Mouse (Mus musculus) megakaryocyte progenitor cell, adult 5-6 weeks (primary cell): Measurements from ENCODE around the gene Vmn1r195. TPM values are rescaled to one million over a fixed set of nuclear protein-coding genes. Genes with fewer than 3 reads are reported as not detected.
"Not testable (repeated sequence)": the region's sequence is repeated elsewhere in the genome, so short reads cannot be mapped to it uniquely, and the experiment has no call there.

Experiments
- ATAC-seq: replicated peaks from 2 replicates; pipeline ENCODE4 v1.8.0; 2016; ENCODE audit warnings: mild to moderate bottlenecking, moderate TSS enrichment, inconsistent platforms; ENCODE audit not compliant: poor library complexity
- total RNA-seq, 2 experiments: library from RNA; stranded (forward) in 1 of 2; stranded (reverse) in 1 of 2; fragments of 157-497, 149-512 nt in 1 of 2; fragments of 200-1000 nt in 1 of 2; gene quantifications; 2 replicates each; pipeline versions ENCODE4 v1.2.3 to v1.2.4; 2015 to 2017

Gene Vmn1r195
- total RNA-seq (2015) (not detected in 2 replicates), total RNA-seq (2017) (not detected in 2 replicates)

DNA sequence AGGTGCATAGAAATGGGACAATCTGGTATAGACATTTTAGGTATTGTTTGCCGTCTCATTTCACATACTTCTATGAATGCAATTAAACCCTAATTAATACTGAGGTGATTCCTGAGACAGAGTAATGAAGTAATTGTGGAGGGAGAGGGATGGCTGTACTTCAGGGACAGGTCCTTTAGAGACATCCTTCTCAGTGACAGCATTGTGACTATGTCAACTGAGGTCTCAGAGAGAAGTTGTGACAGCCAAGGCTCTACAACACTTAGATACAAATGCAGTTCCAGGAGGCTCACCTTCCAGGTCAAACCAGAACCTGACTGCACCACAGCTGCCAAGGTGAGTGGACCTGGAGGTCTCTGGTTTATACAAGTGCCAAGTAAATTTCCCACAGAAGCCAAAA lies at the start of gene Vmn1r195:
Vmn1r195 (plus strand) TSS at position 301 of the 400 bp plus-strand sequence.
- ATAC-seq = not testable (repeated sequence)

DNA sequence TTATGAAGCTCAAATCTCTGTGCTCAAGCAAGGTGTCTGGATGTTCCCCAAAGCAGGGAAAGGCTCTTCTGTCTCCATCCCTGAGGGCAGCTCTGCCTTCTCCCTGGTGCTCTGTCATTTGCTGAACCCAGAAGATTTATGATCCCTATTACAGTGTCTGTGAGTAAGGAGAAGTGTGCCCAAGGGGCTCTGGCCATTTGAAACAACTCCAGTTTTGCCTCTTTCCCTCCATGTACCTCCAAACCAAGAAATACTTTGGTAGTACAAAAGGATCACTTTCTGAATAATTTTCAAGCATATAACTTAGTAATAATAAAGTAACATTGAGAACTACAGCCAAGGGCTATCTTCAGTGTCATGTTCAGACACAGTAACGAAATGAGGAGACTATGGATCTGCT lies 47.3 kb upstream of the Vmn1r195 start, which contains the start of gene Vmn1r193:
Vmn1r193 (minus strand) TSS at position 101 of the 400 bp plus-strand sequence.
- not testable (repeated sequence) for ATAC-seq

DNA sequence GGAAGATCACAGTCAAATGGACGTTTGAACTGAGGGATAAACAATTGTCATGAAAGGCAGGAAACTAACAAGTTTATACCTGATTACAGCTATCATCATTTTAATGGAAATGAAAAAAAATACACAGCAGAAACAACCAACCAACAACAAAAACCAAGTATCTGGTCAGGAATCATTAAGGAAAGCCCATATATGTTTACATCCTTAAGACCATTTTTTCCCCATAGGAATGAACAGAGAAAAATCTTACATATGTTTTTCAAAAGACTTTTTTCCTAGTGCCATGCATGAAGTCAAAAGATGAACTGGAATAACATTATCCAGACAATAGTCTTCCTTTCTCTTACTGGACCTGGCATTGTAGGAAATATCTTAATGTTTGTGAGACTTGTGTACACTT lies 26.4 kb upstream of the Vmn1r195 start, which contains the start of gene Vmn1r194:
Vmn1r194 (plus strand) TSS at position 301 of the 400 bp plus-strand sequence.
- no peak for ATAC-seq

DNA sequence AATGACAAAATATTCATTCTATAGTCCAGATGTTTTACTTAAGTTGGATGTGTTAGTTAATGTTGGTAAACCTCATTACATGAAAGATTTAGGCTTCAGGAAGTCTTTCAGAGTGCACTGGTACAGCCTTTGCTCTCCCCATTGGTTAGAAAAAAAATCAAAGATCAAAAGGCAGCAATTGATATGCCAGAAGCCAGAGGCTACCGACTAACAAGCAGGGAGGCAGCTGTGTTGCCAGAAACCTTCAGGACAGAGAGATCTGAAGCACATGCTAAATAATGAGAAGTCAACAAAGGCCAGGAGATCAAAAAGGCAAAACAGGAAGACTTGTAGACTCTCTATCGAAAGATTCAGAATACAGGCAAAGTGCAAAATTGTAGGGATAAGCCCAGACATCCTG lies 1.4 kb downstream of the Vmn1r195 start:
- ATAC-seq = no peak

DNA sequence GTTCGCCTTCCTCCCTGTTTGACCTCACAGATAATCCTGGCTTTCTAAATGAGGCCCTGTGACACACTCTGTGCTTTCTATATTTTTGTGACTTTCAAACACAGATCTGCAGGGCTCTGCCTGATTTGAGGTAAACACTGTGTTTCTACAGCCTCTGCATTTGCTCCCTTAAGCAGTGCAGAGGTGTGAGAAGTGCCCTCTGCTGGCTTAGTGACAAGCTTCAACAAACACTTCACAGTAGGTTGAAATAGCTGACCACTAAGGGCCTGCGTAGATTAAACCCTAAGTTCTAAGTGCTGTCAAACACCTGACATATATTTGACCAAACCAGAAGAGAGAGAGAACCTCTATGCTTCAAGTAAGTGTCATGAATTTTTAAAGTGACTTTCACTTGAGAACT lies 14.3 kb downstream of the Vmn1r195 start:
- no peak for ATAC-seq

DNA sequence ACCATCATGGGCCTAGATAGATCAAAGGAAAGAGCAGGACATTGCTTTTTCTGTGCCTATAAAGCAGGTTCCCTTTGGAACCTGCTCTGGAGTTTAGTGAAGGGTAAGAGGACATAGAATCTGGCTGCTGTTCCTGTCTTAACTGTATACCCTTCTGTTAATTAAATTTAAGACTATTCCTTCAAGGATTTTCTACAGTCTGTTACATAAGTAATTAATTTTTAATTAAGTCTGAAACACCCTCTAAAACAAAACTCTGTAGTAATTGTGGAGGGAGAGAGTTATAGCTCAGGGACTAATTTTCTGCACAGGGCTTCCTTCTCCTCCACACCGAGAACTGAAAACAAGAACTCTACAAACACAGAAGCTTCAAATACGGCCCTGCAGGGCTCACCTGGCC lies 19.3 kb downstream of the Vmn1r195 start, which contains the start of gene Vmn1r196:
Vmn1r196 (plus strand) TSS at position 301 of the 400 bp plus-strand sequence.
- ATAC-seq = no peak

DNA sequence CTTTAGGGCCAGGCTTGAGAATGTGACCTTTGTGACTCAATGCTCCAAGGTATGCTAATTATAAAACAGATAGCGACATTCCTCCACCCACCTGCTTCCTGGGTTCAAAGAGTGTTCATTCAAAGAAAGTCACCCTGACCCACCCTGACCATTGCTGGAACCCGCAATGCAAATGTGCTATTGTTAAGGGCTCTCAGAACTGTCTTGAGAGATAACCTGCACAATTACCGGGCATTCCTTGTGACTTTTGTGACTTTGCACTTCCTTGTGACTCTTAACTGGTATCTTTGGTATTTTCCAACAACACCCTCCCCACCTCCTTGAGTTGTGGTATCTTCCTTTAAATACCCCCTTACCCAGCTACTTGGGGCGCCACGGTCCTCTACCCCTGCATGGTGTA lies 37.8 kb downstream of the Vmn1r195 start:
- ATAC-seq = not testable (repeated sequence)

DNA sequence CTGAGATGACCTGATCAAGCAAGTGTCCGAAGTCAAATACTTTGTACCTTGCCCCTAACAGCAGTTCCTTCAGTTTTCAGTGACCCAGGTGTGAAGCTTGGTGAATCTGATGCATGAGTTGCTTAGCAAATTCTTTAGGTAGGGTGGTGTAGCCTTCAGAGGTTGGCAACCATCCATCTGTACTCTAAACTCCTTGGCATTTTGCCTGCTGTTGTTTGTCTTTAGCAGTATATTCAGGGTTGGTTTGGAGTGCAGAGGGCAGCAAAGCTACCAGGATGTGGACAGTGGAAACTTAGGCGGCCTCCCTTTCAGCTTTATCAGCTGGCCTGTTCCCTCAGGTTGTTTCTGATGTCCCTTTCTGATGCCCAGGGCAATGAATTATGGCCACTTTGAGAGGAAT lies 45.0 kb downstream of the Vmn1r195 start:
- no peak for ATAC-seq

DNA sequence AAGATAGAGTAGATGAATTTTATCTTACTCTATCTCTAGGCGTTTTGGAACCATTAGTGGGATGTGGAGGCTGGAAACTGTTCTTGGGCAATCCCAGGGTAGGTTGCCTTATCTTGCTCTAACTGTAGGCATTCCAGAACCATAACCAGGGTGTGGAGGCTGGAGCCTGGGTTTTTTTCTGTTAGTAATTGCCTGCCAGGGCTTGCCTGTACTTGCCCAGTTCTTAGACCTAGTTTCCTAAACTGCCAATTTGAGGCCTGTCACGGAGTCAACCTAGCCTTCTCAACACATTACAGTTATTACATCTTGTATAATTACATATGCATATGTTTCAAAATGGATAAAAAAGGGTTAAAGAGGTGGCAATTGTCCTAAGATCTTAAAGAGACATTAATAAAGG lies 47.0 kb downstream of the Vmn1r195 start:
- ATAC-seq = no peak

DNA sequence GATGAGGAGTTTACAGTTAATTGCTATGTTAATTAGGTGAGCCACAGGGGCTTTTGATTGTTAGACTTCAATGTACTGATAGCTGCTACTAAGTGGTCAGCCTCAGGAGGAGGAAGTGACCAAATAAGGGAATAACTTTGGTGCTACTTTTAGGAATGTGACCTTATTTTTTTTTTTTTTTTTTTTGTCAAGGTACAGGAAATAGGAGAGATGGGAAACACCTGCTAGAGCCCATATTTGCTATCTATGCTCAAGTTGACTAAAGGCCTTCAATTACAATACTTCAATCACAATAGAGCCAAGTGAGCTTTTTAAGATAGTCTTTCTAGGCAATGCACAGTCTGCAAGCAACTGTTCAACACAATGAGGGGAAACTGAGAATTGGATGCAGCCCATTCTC lies 49.8 kb downstream of the Vmn1r195 start:
- no peak for ATAC-seq

DNA sequence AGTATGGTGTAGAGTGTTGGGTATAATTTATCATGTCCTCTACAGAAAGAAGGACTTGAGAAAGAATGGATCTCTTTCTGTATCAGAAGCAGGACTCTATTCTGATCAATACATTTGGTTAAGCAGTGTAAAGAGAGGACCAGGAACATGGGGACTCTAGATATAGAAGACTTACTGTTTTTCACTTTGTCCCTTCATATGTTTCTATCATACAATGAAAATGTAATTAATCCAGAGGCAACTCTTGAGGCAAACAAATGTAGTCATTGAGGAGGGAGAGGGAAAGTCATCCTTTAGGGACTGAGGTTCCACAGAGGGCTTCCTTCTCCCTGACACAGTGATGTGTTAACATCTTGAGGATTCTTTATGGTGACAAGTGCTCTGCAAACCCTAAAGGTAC lies 54.0 kb downstream of the Vmn1r195 start, which contains the start of gene Vmn1r197:
Vmn1r197 (plus strand) TSS at position 301 of the 400 bp plus-strand sequence.
- ATAC-seq = no peak

Other genes starting within 250 kb of the Vmn1r195 start
- gene Hist1h2ah, start 235.0 kb upstream of the Vmn1r195 start, total RNA-seq (2015) = 1.9 and 2.2 TPM in 2 replicates
- gene Hist1h2ah, start 235.0 kb upstream of the Vmn1r195 start, total RNA-seq (2017) = 923 and 1,838 TPM in 2 replicates
- 65.4 and 83.1 TPM in 2 replicates for gene Hist1h2bk, start 234.7 kb upstream of the Vmn1r195 start, total RNA-seq (2015)
- 1,827 and 2,239 TPM in 2 replicates for gene Hist1h2bk, start 234.7 kb upstream of the Vmn1r195 start, total RNA-seq (2017)
- 38.4 and 42.3 TPM in 2 replicates for gene Hist1h4i, start 229.2 kb upstream of the Vmn1r195 start, total RNA-seq (2015)
- 83.0 and 89.0 TPM in 2 replicates for gene Hist1h4i, start 229.2 kb upstream of the Vmn1r195 start, total RNA-seq (2017)
- 21.6 and 36.7 TPM in 2 replicates for gene Hist1h2ag, start 227.6 kb upstream of the Vmn1r195 start, total RNA-seq (2015)
- 1,156 and 1,370 TPM in 2 replicates for gene Hist1h2ag, start 227.6 kb upstream of the Vmn1r195 start, total RNA-seq (2017)
- 66.7 and 68.0 TPM in 2 replicates for gene Hist1h2bj, start 227.3 kb upstream of the Vmn1r195 start, total RNA-seq (2015)
- gene Hist1h2bj, start 227.3 kb upstream of the Vmn1r195 start, total RNA-seq (2017) = 642 and 843 TPM in 2 replicates
- gene Vmn1r188, start 186.1 kb upstream of the Vmn1r195 start, total RNA-seq (2015) = not detected in 2 replicates
- not detected in 2 replicates for gene Vmn1r188, start 186.1 kb upstream of the Vmn1r195 start, total RNA-seq (2017)
- gene Vmn1r189, start 164.7 kb upstream of the Vmn1r195 start, total RNA-seq (2015) = not detected in 2 replicates
- not detected in 2 replicates for gene Vmn1r189, start 164.7 kb upstream of the Vmn1r195 start, total RNA-seq (2017)
- not detected in 2 replicates for gene Vmn1r191, start 86.6 kb upstream of the Vmn1r195 start, total RNA-seq (2015)
- not detected in 2 replicates for gene Vmn1r191, start 86.6 kb upstream of the Vmn1r195 start, total RNA-seq (2017)
- gene Vmn1r192, start 79.4 kb upstream of the Vmn1r195 start, total RNA-seq (2015) = not detected in 2 replicates
- not detected in 2 replicates for gene Vmn1r192, start 79.4 kb upstream of the Vmn1r195 start, total RNA-seq (2017)
- not detected in 2 replicates for gene Vmn1r193, start 47.4 kb upstream of the Vmn1r195 start, total RNA-seq (2015)
- not detected in 2 replicates for gene Vmn1r193, start 47.4 kb upstream of the Vmn1r195 start, total RNA-seq (2017)
- gene Vmn1r194, start 26.3 kb upstream of the Vmn1r195 start, total RNA-seq (2015) = not detected in 2 replicates
- not detected in 2 replicates for gene Vmn1r194, start 26.3 kb upstream of the Vmn1r195 start, total RNA-seq (2017)
- not detected in 2 replicates for gene Vmn1r196, start 19.4 kb downstream of the Vmn1r195 start, total RNA-seq (2015)
- gene Vmn1r196, start 19.4 kb downstream of the Vmn1r195 start, total RNA-seq (2017) = not detected in 2 replicates
- not detected in 2 replicates for gene Vmn1r197, start 54.1 kb downstream of the Vmn1r195 start, total RNA-seq (2015)
- not detected in 2 replicates for gene Vmn1r197, start 54.1 kb downstream of the Vmn1r195 start, total RNA-seq (2017)
- not detected in 2 replicates for gene Vmn1r198, start 79.8 kb downstream of the Vmn1r195 start, total RNA-seq (2015)
- not detected in 2 replicates for gene Vmn1r198, start 79.8 kb downstream of the Vmn1r195 start, total RNA-seq (2017)
- gene Vmn1r199, start 109.3 kb downstream of the Vmn1r195 start, total RNA-seq (2015) = not detected in 2 replicates
- gene Vmn1r199, start 109.3 kb downstream of the Vmn1r195 start, total RNA-seq (2017) = not detected in 2 replicates
- not detected in 2 replicates for gene Vmn1r200, start 119.9 kb downstream of the Vmn1r195 start, total RNA-seq (2015)
- not detected in 2 replicates for gene Vmn1r200, start 119.9 kb downstream of the Vmn1r195 start, total RNA-seq (2017)
- gene Vmn1r201, start 201.4 kb downstream of the Vmn1r195 start, total RNA-seq (2015) = not detected in 2 replicates
- gene Vmn1r201, start 201.4 kb downstream of the Vmn1r195 start, total RNA-seq (2017) = not detected in 2 replicates
- not detected in 2 replicates for gene Vmn1r202, start 234.9 kb downstream of the Vmn1r195 start, total RNA-seq (2015)
- not detected in 2 replicates for gene Vmn1r202, start 234.9 kb downstream of the Vmn1r195 start, total RNA-seq (2017)
- gene Vmn1r203, start 247.6 kb downstream of the Vmn1r195 start, total RNA-seq (2015) = not detected in 2 replicates
- 0.04 TPM in 1 of 2 replicates, not detected in the other for gene Vmn1r203, start 247.6 kb downstream of the Vmn1r195 start, total RNA-seq (2017)